Mouse (Mus musculus) heart, embryonic 16.5 days (tissue): Measurements from ENCODE around the gene Atxn2. TPM values are rescaled to one million over a fixed set of nuclear protein-coding genes. Genes with fewer than 3 reads are reported as not detected.

Source experiments
- ATAC-seq: fragments of 200-750 bp; cut with Nextera tagmentation; replicated peaks from 2 replicates; pipeline ENCODE4 v1.8.0; 2017; ENCODE audit warnings: moderate number of reproducible peaks; ENCODE audit not compliant: insufficient read depth, low FRiP score; ENCODE audit errors: extremely low read depth
- H3K27ac ChIP-seq: fragments of 300-500 bp; sonication (generic); 2 replicates; pipeline ENCODE4 v1.5.1; 2014; ENCODE audit warnings: mild to moderate bottlenecking, low read length, control low read depth, moderate library complexity
- H3K27me3 ChIP-seq: fragments of 300-500 bp; sonication (generic); 2 replicates; pipeline ENCODE4 v1.6.1; 2014; ENCODE audit warnings: low read length, mixed read lengths; ENCODE audit not compliant: control insufficient read depth, insufficient read depth
- H3K36me3 ChIP-seq: fragments of 300-500 bp; sonication (generic); 2 replicates; pipeline ENCODE4 v1.6.1; 2014; ENCODE audit not compliant: control insufficient read depth, insufficient read depth
- H3K4me1 ChIP-seq: fragments of 300-500 bp; sonication (generic); 2 replicates; pipeline ENCODE4 v1.6.1; 2014; ENCODE audit warnings: low read length, mixed read lengths; ENCODE audit not compliant: control insufficient read depth, insufficient read depth
- H3K4me2 ChIP-seq: fragments of 300-500 bp; sonication (generic); 2 replicates; pipeline ENCODE4 v1.6.1; 2014; ENCODE audit warnings: low read depth, mild to moderate bottlenecking, control low read depth, low read length
- H3K4me3 ChIP-seq: fragments of 300-500 bp; sonication (generic); 2 replicates; pipeline ENCODE4 v1.5.1; 2014; ENCODE audit warnings: mild to moderate bottlenecking, control low read depth, low read length
- H3K9ac ChIP-seq: fragments of 300-500 bp; sonication (generic); 2 replicates; pipeline ENCODE4 v1.6.1; 2014; ENCODE audit warnings: low read length, control low read depth
- H3K9me3 ChIP-seq: fragments of 300-500 bp; sonication (generic); replicated peaks from 2 replicates; pipeline ENCODE4 v1.6.1; 2016; ENCODE audit warnings: low read length; ENCODE audit not compliant: control insufficient read depth
- WGBS: fragments of 180-500 bp; shearing (Covaris S2); extraction: QIAGEN DNeasy Blood & Tissue Kit; methylation state at CpG from one replicate; pipeline ENCODE4 v1.1.7; 2014; 5-methylcytosine and 5-hydroxymethylcytosine counted together
- polyA plus RNA-seq: library from polyadenylated mRNA; unstranded; fragments of >200 nt; fragmentation: Nextera tagmentation; extraction: Ambion mirVana; gene quantifications from 2 replicates; pipeline ENCODE4 v1.2.1, GENCODE M21; 2015

Atxn2 gene
- polyA plus RNA-seq, 1 experiment from 2014 or later: 38.4 TPM

DNA sequence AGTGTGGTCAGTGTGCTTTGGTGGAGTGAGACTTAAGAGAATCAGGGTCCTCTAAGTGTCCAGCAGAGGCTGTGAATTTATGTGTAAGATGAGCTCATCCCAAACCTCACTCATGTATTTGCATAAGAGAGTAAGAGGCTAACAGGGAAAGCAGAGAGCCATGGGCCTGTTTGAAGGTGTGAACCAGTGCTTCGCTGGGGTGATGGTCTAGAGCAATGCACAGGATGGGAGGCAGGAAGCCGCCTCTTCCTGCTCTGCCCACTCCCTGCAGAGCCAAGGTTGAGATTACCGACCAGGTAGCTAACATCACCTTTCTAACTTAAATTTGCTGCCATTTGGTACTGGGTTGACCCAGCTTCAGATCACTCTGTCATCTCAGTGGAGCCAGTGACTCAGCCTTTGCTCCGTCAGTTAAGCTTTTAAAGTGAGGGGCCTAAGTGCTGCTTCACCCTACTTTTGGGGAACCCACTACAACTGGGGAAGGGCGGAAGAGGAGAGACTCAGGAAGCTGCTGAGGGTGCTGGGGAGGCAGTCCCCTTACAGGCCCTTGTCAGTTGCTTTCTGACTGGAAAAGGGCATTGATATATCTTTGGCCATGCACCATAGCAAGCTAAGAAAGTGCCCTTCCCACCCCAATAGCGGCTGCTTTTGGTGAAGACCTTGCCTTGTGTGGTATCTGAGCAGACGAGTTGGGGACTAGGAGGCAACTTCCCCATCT is 101.5 kb downstream of the Atxn2 start:
- Histone ChIP-seq H3K4me3 (no peak overlapping the region), H3K27me3 (no peaks in the 10 kb centered on the region), H3K36me3 (peaks cover 52% of the 10 kb centered on the region), H3K9ac (no peak overlapping the region), H3K4me2 (no peak overlapping the region), H3K27ac (peak overlapping the region; percentile 24; the same call in 1 of the 2 replicates), H3K9me3 (no peaks in the 10 kb centered on the region), H3K4me1 (peaks cover 25% of the 10 kb centered on the region)
- ATAC-seq: no peak
- 74% methylated on average over 7 of the region's 7 CpGs for WGBS

DNA sequence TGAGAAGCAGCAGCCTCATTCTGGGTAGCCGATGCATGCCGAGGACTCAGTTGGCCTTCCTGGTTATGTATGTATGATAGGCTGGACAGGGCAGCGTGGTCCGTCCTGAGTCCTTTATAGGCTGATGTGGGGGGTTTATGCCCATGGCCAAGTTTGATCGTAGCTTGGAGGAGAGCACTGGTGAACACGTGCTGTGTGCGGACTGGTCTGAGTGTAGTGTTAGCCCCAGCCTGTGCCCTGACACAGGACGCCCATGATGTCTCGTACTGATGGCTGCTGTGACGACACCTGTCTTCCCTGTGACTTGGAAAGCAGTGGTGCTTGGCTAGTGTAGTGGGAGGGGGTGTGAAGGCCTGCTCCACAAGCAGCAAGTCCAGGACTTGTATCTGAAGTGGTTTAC is 102.6 kb downstream of the Atxn2 start:
- Histone ChIP-seq H3K4me2 (no peak overlapping the region), H3K36me3 (peaks cover 63% of the 10 kb centered on the region), H3K4me3 (no peak overlapping the region), H3K27ac (no peak overlapping the region), H3K27me3 (no peaks in the 10 kb centered on the region), H3K4me1 (peaks cover 25% of the 10 kb centered on the region), H3K9me3 (no peaks in the 10 kb centered on the region), H3K9ac (no peak overlapping the region)
- WGBS: 88% methylated on average over 10 of the region's 10 CpGs
- no peak for ATAC-seq

DNA sequence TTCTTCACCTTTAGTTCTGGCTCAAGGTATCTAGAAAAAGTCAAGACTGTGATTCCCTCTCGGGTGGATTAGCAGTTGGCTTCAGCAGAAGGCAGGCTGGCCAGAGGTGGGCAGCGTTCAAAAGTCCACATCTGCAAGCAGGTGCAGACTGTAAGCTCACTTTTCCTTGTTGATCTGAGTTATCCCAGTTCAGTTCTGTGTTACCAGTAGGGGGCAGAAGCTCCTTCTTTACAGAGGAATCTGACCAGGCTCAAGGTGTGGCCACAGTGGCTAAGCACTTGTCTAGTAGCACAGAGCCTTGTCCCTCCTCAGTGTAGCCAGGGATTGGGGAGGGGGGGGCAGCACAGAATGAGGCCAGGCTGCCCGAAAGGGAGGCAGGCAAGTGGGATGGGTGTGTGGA is 103.9 kb downstream of the Atxn2 start:
- Histone ChIP-seq H3K4me2 (no peak overlapping the region), H3K9me3 (no peaks in the 10 kb centered on the region), H3K9ac (no peak overlapping the region), H3K27ac (no peak overlapping the region), H3K27me3 (no peaks in the 10 kb centered on the region), H3K4me1 (peaks cover 24% of the 10 kb centered on the region), H3K4me3 (no peak overlapping the region), H3K36me3 (peaks cover 73% of the 10 kb centered on the region)
- 53% methylated on average over 3 of the region's 3 CpGs for WGBS
- peak; percentile 34; the same call in 1 of the 2 replicates for ATAC-seq

DNA sequence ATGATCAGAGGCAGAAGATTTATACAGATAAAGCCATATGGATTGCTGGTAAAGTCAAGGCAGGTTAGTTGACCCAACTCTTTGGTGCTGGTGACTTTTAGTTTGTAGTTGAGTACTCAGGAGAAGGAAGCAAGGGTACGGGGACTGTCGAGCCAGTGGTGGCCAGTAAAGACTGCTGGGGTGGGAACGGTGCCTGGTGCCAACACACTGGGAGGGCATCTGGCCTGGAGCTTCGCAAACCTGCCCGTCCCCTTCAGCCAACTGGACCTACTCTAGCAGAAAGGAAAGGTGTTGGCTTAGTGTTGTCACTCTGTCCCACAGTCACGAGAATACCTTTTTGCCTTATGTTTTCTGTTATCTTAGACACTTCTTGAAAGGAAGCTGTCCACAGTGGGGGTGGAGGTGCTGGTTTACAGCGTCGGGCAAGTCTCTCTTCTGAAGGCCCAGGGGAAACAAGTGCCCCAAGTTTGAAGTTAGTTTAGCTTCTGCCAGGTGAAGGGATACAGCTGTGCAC is 104.8 kb downstream of the Atxn2 start:
- H3K27me3 ChIP-seq: no peaks in the 10 kb centered on the region
- peaks cover 23% of the 10 kb centered on the region for H3K4me1 ChIP-seq
- no peak overlapping the region for H3K9ac ChIP-seq
- H3K9me3 ChIP-seq: no peaks in the 10 kb centered on the region
- ATAC-seq: no peak
- no peak overlapping the region for H3K4me3 ChIP-seq
- no peak overlapping the region for H3K27ac ChIP-seq
- no peak overlapping the region for H3K4me2 ChIP-seq
- 75% methylated on average over 8 of the region's 8 CpGs for WGBS
- peaks cover 73% of the 10 kb centered on the region for H3K36me3 ChIP-seq

DNA sequence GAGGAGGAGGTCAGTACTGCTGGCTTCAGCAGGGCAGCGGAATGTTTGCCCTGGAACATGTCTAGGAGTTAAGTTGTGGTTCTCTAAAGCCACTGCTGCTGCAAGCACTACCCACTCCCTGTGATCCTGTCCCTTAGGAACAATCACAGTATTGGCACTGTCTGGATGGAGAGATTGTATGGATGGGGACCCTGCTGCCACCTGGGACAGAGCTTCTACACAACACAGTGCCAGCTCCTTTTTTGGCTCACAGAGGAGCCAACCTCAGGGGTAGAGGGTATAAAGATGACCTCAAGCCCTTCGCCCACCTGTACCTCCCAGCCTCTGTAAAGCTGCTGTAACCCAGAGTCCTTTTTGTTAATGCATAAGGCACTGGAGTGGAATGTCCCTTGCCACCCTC is 105.5 kb downstream of the Atxn2 start:
- H3K4me3 ChIP-seq: no peak overlapping the region
- H3K4me1 ChIP-seq: peaks cover 24% of the 10 kb centered on the region
- no peaks in the 10 kb centered on the region for H3K27me3 ChIP-seq
- peaks cover 66% of the 10 kb centered on the region for H3K36me3 ChIP-seq
- H3K27ac ChIP-seq: no peak overlapping the region
- no peaks in the 10 kb centered on the region for H3K9me3 ChIP-seq
- ATAC-seq: no peak
- no peak overlapping the region for H3K9ac ChIP-seq
- H3K4me2 ChIP-seq: no peak overlapping the region
- 83% methylated on average over 2 of the region's 2 CpGs for WGBS

DNA sequence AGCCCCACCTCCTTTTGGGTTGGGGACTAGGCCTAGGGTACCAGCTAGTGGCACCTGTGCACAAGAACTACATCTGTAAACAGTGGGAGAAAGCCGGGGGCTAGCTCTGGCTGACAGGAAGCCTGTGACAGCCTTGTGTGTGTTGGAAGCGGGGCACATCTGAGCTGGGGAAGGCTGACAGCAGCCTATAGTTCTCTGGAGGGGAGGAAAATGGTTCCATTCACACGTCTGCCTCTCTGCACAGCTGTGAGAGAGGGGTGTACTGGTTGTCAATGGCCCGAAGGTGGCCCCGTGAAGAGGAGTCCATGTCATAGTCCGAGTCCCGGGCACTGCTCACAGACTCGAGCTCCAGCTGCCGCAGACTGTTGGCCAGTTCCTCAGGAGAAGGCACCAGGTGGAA is 106.4 kb downstream of the Atxn2 start:
- ATAC-seq: no peak
- peaks cover 22% of the 10 kb centered on the region for H3K4me1 ChIP-seq
- H3K9me3 ChIP-seq: no peaks in the 10 kb centered on the region
- peaks cover 58% of the 10 kb centered on the region for H3K36me3 ChIP-seq
- H3K9ac ChIP-seq: no peak overlapping the region
- H3K4me3 ChIP-seq: no peak overlapping the region
- no peaks in the 10 kb centered on the region for H3K27me3 ChIP-seq
- H3K27ac ChIP-seq: no peak overlapping the region
- H3K4me2 ChIP-seq: no peak overlapping the region
- WGBS: 82% methylated on average over 9 of the region's 9 CpGs

DNA sequence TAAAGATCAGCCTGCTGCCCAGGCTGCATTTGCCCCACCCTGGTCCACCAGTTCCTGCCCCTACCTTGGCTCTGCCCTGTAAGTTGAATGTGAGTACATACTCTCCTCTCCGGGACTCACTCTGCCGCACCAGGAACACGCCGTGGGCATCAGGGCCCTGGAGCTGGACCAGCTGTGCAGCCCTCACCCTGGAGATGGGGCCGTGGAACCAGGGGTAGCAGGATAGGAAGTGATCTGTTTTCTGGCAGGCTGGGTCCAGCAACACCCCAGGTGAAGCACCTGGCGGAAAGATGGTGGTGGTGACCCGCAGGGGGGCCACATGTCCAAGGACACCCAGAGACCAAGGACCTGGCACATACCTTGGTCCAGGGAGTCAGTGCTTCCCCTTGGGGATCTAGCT is 107.3 kb downstream of the Atxn2 start:
- ATAC-seq: no peak
- H3K4me3 ChIP-seq: no peak overlapping the region
- 91% methylated on average over 7 of the region's 7 CpGs for WGBS
- H3K4me2 ChIP-seq: no peak overlapping the region
- H3K9me3 ChIP-seq: no peaks in the 10 kb centered on the region
- no peak overlapping the region for H3K9ac ChIP-seq
- H3K27me3 ChIP-seq: no peaks in the 10 kb centered on the region
- no peak overlapping the region for H3K27ac ChIP-seq
- H3K36me3 ChIP-seq: peaks cover 51% of the 10 kb centered on the region
- H3K4me1 ChIP-seq: peaks cover 29% of the 10 kb centered on the region

DNA sequence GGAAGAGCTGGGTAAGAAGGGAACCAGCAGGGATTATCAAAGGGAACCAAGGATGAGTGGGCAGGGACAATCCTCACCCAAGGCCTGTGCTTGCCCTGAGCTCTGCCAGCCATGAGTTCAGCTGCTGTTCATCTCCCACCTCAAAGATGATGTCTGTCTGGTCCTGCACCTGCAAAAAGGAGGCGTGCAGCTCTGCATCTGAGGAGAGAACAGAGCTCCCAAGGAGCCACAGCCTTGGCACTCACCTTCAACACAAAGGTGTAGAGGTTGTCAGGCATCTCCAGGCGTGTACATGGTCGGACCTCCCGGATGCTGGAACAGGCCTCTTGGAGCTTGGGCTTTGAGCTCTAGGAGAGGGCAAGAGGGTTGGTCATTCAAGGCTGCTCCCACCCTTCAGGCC is 107.7 kb downstream of the Atxn2 start:
- 86% methylated on average over 4 of the region's 4 CpGs for WGBS
- ATAC-seq: no peak
- Histone ChIP-seq H3K9me3 (no peaks in the 10 kb centered on the region), H3K4me2 (no peak overlapping the region), H3K27ac (no peak overlapping the region), H3K4me3 (no peak overlapping the region), H3K27me3 (no peaks in the 10 kb centered on the region), H3K4me1 (peaks cover 30% of the 10 kb centered on the region), H3K36me3 (peaks cover 47% of the 10 kb centered on the region), H3K9ac (no peak overlapping the region)

DNA sequence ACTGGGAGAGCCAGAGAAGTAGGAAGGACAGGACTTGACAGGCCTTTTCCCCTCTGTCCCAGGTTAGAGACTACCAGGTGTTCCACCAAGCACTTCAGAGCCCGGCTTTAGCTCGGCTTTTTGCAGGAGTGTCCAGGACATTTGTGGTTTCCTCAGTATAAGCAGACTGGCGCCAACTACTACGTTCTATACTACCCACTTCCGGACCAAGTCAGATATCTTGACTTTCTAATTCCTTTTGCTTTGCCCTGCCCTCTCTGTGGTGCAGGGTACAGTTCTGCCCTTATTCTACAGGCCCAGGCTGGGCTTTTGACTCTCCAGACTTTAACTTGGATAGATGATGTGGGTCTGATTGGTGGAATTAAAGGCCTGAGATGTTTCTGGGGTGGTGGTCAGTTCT is 108.4 kb downstream of the Atxn2 start:
- Histone ChIP-seq H3K4me3 (no peak overlapping the region), H3K27me3 (no peaks in the 10 kb centered on the region), H3K4me2 (no peak overlapping the region), H3K9ac (no peak overlapping the region), H3K9me3 (no peaks in the 10 kb centered on the region), H3K27ac (no peak overlapping the region), H3K36me3 (peaks cover 41% of the 10 kb centered on the region), H3K4me1 (peaks cover 37% of the 10 kb centered on the region)
- no peak for ATAC-seq
- 76% methylated on average over 5 of the region's 5 CpGs for WGBS
